Comparison of ENCODE assay signal across 9 mouse cellular contexts in the genomic region with DNA sequence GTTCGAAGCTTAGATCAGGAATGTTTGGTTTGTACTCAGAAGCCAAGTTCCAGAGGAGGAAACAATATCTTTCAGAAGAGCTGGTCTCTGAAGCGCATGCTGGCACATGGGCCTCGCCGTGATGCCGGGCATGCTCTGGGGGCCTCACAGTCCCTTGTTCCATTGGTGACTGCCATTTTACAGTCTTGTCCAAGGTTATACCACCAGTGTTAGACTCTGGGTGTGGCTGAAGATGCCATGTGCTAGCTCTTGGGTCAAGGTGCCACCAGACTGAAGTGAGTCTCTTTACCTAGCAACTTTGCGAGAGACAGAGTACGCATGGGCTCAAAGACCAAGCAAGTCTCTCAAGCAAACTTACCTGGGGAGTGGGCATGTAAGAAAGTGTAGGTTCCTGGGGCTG.
DNase-seq lines count a peak whose midpoint lies in the region; ATAC-seq and TF ChIP-seq lines count a peak whose summit lies in the region.
"Had no signal": no experiment of that assay in that cellular context is flagged by ENCODE, and none has a peak within 500 bp of the region (broad histone marks: within the 10 kb centered on the region; RNA-seq: fewer than 3 reads in every experiment).

No protein-coding gene starts in this region.

- no peaks in the 10 kb centered on the region for H3K27me3 ChIP-seq in kidney, embryonic 16.5 days (ENCODE audit: insufficient read depth, low read length)
- no peaks in the 10 kb centered on the region for H3K27me3 ChIP-seq in kidney, adult 2 months (replicated peaks; ENCODE audit: control insufficient read depth, insufficient read depth, low read length)
- no peaks in the 10 kb centered on the region for H3K27me3 ChIP-seq in embryonic facial prominence, embryonic 14.5 days (replicated peaks; ENCODE audit: control insufficient read depth, insufficient read depth, low read length)
- no peaks in the 10 kb centered on the region for H3K27me3 ChIP-seq in forebrain, embryonic 15.5 days
- no peaks in the 10 kb centered on the region for H3K27me3 ChIP-seq in limb, embryonic 14.5 days (ENCODE audit: control insufficient read depth, insufficient read depth, low read length)

- H3K4me3 ChIP-seq in kidney, embryonic 16.5 days (ENCODE audit: low read length): no peak overlapping the region
- H3K4me3 ChIP-seq in kidney, adult 2 months (ENCODE audit: insufficient read depth, low read depth, low read length): no peak overlapping the region
- no peak overlapping the region for H3K4me3 ChIP-seq in embryonic facial prominence, embryonic 14.5 days (ENCODE audit: low read depth, low read length)
- H3K4me3 ChIP-seq in forebrain, embryonic 15.5 days: no peak overlapping the region
- no peak overlapping the region for H3K4me3 ChIP-seq in limb, embryonic 14.5 days (replicated peaks; ENCODE audit: low read length)
- H3K4me3 ChIP-seq: myocyte had no signal

- no peak for ATAC-seq in kidney, embryonic 16.5 days (ENCODE audit: low FRiP score, low TSS enrichment)
- ATAC-seq in embryonic facial prominence, embryonic 14.5 days (ENCODE audit: low read depth): no peak
- no peak for ATAC-seq in forebrain, embryonic 15.5 days (replicated peaks)
- no peak for ATAC-seq in limb, embryonic 14.5 days (ENCODE audit: low FRiP score, low read depth)

- no peak overlapping the region for H3K4me2 ChIP-seq in kidney, embryonic 16.5 days (replicated peaks; ENCODE audit: low read depth, low read length)
- peak overlapping the region; percentile 10; the same call in 1 of the 2 replicates for H3K4me2 ChIP-seq in embryonic facial prominence, embryonic 14.5 days (ENCODE audit: low read depth, low read length)
- no peak overlapping the region for H3K4me2 ChIP-seq in forebrain, embryonic 15.5 days (replicated peaks)
- no peak overlapping the region for H3K4me2 ChIP-seq in limb, embryonic 14.5 days (replicated peaks; ENCODE audit: low read depth, low read length, severe bottlenecking)

- WGBS in kidney, embryonic 16.5 days: 85% methylated on average over 7 of the region's 7 CpGs
- WGBS in kidney, adult 2 months: 93% methylated on average over 7 of the region's 7 CpGs
- WGBS in embryonic facial prominence, embryonic 14.5 days: 45% methylated on average over 7 of the region's 7 CpGs
- 90% methylated on average over 7 of the region's 7 CpGs for WGBS in forebrain, embryonic 15.5 days
- WGBS in limb, embryonic 14.5 days: 55% methylated on average over 7 of the region's 7 CpGs

- H3K4me1 ChIP-seq in kidney, embryonic 16.5 days (ENCODE audit: insufficient read depth, low read length): peaks cover 52% of the 10 kb centered on the region
- peaks cover 7% of the 10 kb centered on the region; the same call in 1 of the 2 replicates for H3K4me1 ChIP-seq in kidney, adult 2 months (ENCODE audit: control insufficient read depth, insufficient read depth, low read length)
- H3K4me1 ChIP-seq in embryonic facial prominence, embryonic 14.5 days (ENCODE audit: control insufficient read depth, insufficient read depth, low read length): peaks cover 54% of the 10 kb centered on the region
- peaks cover 17% of the 10 kb centered on the region for H3K4me1 ChIP-seq in forebrain, embryonic 15.5 days
- H3K4me1 ChIP-seq in limb, embryonic 14.5 days (ENCODE audit: control insufficient read depth, insufficient read depth, low read length): peaks cover 69% of the 10 kb centered on the region

- DNase-seq in kidney, adult 2 months: no peak
- DNase-seq in embryonic facial prominence, embryonic 14.5 days (ENCODE audit: low spot score): no peak
- no peak for DNase-seq in limb, embryonic 14.5 days (ENCODE audit: low spot score)
- no peak for DNase-seq in frontal cortex, postnatal 14 days (ENCODE audit: low spot score in 2 of 2)
- no peak for DNase-seq in right cerebral cortex, adult 2 months (ENCODE audit: low spot score in 2 of 2)
- DNase-seq in adrenal gland, adult (ENCODE audit: inconsistent age in 2 of 2, low spot score in 1 of 2): no peak

- H3K27ac ChIP-seq in kidney, embryonic 16.5 days (ENCODE audit: low read length): peak overlapping the region; percentile 62
- H3K27ac ChIP-seq in kidney, adult 2 months (ENCODE audit: insufficient read depth, low read depth, low read length): no peak overlapping the region
- peak overlapping the region; percentile 86 for H3K27ac ChIP-seq in embryonic facial prominence, embryonic 14.5 days (replicated peaks; ENCODE audit: low read depth, low read length)
- H3K27ac ChIP-seq in forebrain, embryonic 15.5 days (replicated peaks): peak overlapping the region; percentile 71
- peak overlapping the region; percentile 86 for H3K27ac ChIP-seq in limb, embryonic 14.5 days (replicated peaks; ENCODE audit: low read depth, low read length)

- H3K9ac ChIP-seq in kidney, embryonic 16.5 days (replicated peaks; ENCODE audit: low read length): no peak overlapping the region
- 0 out of 2 replicates have a peak overlapping the region, but pooled peaks have one; percentile 14 for H3K9ac ChIP-seq in embryonic facial prominence, embryonic 14.5 days (ENCODE audit: low read depth, low read length)
- no peak overlapping the region for H3K9ac ChIP-seq in forebrain, embryonic 15.5 days (replicated peaks)
- H3K9ac ChIP-seq in limb, embryonic 14.5 days (ENCODE audit: low read depth, low read length, severe bottlenecking): no peak overlapping the region

- TF ChIP-seq POLR2A in kidney, adult 2 months (IDR thresholded peaks at IDR 0.05; ENCODE audit: low read depth, low read length): no peak
- no peak for TF ChIP-seq POLR2A in limb, embryonic 14.5 days (IDR thresholded peaks at IDR 0.05; ENCODE audit: borderline replicate concordance, extremely low read depth, insufficient read depth, insufficient read length)

- H3K9me3 ChIP-seq in kidney, embryonic 16.5 days (ENCODE audit: low read length): no peaks in the 10 kb centered on the region
- no peaks in the 10 kb centered on the region for H3K9me3 ChIP-seq in embryonic facial prominence, embryonic 14.5 days (ENCODE audit: control insufficient read depth, low read length)
- H3K9me3 ChIP-seq in forebrain, embryonic 15.5 days: no peaks in the 10 kb centered on the region
- H3K9me3 ChIP-seq in limb, embryonic 14.5 days (ENCODE audit: control insufficient read depth, low read length): no peaks in the 10 kb centered on the region

- 0 out of 2 replicates have a peak, but pooled peaks cover 4% of the 10 kb centered on the region for H3K36me3 ChIP-seq in kidney, embryonic 16.5 days (ENCODE audit: insufficient read depth, low read length)
- H3K36me3 ChIP-seq in kidney, adult 2 months (ENCODE audit: control insufficient read depth, insufficient read depth, low read length): no peaks in the 10 kb centered on the region
- peaks cover 10% of the 10 kb centered on the region for H3K36me3 ChIP-seq in embryonic facial prominence, embryonic 14.5 days (ENCODE audit: control insufficient read depth, insufficient read depth, low read length)
- H3K36me3 ChIP-seq in forebrain, embryonic 15.5 days: no peaks in the 10 kb centered on the region
- H3K36me3 ChIP-seq in limb, embryonic 14.5 days (ENCODE audit: control insufficient read depth, insufficient read depth, low read length): peaks cover 23% of the 10 kb centered on the region

- no peak for TF ChIP-seq CTCF in kidney, adult 2 months (conservative IDR thresholded peaks at IDR 0.05; ENCODE audit: insufficient read depth, insufficient read length, low read depth, low read length)
